Mouse (Mus musculus) liver, embryonic 11.5 days (tissue): Measurements from ENCODE around the gene Hagh. TPM values are rescaled to one million over a fixed set of nuclear protein-coding genes. Genes with fewer than 3 reads are reported as not detected.

Experiments used
- ATAC-seq: fragments of 200-750 bp; cut with Nextera tagmentation; replicated peaks from 2 replicates; pipeline ENCODE4 v1.8.0; 2017; ENCODE audit warnings: moderate number of reproducible peaks, mild to moderate bottlenecking, moderate TSS enrichment, moderate library complexity; ENCODE audit not compliant: low FRiP score
- DNase-seq: peaks from one replicate; pipeline ENCODE4 v3.0.0-alpha.2; 2017; ENCODE audit warnings: low spot score
- H3K27ac ChIP-seq: fragments of 300-500 bp; sonication (generic); 2 replicates; pipeline ENCODE4 v1.5.1; 2014; ENCODE audit warnings: mild to moderate bottlenecking, low read depth, low read length, control low read depth
- H3K27me3 ChIP-seq: fragments of 300-500 bp; sonication (generic); replicated peaks from 2 replicates; pipeline ENCODE4 v1.6.1; 2014; ENCODE audit warnings: low read length, mixed read lengths; ENCODE audit not compliant: control insufficient read depth, insufficient read depth
- H3K36me3 ChIP-seq: fragments of 300-500 bp; sonication (generic); 2 replicates; pipeline ENCODE4 v1.6.1; 2014; ENCODE audit warnings: mild to moderate bottlenecking, low read length, moderate library complexity, mixed read lengths; ENCODE audit not compliant: control insufficient read depth, insufficient read depth
- H3K4me1 ChIP-seq: fragments of 300-500 bp; sonication (generic); replicated peaks from 2 replicates; pipeline ENCODE4 v1.6.1; 2014; ENCODE audit warnings: low read length, mixed read lengths; ENCODE audit not compliant: control insufficient read depth, insufficient read depth
- H3K4me2 ChIP-seq: fragments of 300-500 bp; sonication (generic); 2 replicates; pipeline ENCODE4 v1.6.1; 2014; ENCODE audit warnings: mild to moderate bottlenecking, control low read depth, moderate library complexity
- H3K4me3 ChIP-seq: fragments of 300-500 bp; sonication (generic); 2 replicates; pipeline ENCODE4 v1.5.1; 2014; ENCODE audit warnings: low read depth, low read length, control low read depth
- H3K9ac ChIP-seq: fragments of 300-500 bp; sonication (generic); 2 replicates; pipeline ENCODE4 v1.6.1; 2014; ENCODE audit warnings: low read depth, low read length, control low read depth
- H3K9me3 ChIP-seq: fragments of 300-500 bp; sonication (generic); 2 replicates; pipeline ENCODE4 v1.6.1; 2016; ENCODE audit warnings: low read length, inconsistent platforms, mixed read lengths; ENCODE audit not compliant: control insufficient read depth
- WGBS: fragments of 180-500 bp; shearing (Covaris S2); extraction: QIAGEN DNeasy Blood & Tissue Kit; methylation state at CpG from one replicate; pipeline ENCODE4 v1.1.7; 2014; 5-methylcytosine and 5-hydroxymethylcytosine counted together
- polyA plus RNA-seq: library from polyadenylated mRNA; unstranded; fragments of >200 nt; fragmentation: Nextera tagmentation; extraction: Ambion mirVana; gene quantifications from 2 replicates; pipeline ENCODE4 v1.2.1, GENCODE M21; 2014

Gene Hagh
- polyA plus RNA-seq, 1 experiment from 2014 or later, result 56.3 TPM

DNA sequence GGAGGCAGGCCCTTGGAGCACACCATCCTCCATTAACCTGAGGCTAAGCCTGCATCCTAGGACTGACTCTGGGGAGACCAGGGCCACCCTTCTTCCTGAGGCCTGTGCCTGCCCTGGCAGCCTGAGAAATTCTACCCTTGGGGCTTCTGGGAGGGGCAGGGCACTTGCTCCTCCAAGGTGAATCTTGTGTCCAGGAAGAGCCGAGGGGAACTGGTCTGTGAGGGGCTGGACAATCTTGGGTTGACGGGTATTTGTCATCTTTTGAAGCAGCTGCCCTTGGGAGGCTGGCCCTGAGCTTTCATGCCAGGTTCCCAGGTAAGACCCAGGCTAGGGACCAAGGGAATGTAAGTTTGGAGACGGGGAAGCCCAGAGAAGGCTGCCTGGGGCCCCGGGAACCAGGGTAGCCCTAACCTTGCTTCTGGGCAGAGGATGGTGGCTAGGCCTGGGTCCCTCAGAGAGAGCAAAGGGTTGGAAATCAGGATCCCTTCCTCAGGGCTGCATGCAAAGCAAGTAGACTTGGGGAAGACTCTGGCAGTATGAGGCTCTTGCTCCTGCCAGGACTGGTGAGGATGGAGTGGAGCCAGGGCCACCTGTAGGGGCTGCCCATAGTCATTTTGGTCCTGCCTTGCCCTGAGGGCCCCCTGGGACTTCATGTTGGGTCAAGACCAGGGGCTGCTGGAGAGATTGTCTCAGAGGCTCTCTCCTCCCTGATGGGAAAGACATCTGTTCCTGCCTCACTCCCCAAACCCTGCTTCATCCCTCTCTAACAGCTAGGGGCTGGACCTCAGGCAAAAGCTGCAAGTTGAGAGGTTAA is 58.3 kb downstream of the Hagh start:
- no peak for DNase-seq
- WGBS, result 83% methylated on average over 4 of the region's 4 CpGs
- H3K27ac ChIP-seq, result peak overlapping the region; percentile 38; the same call in 1 of the 2 replicates
- H3K36me3 ChIP-seq, result peaks cover 60% of the 10 kb centered on the region
- H3K27me3 ChIP-seq, result no peaks in the 10 kb centered on the region
- H3K9ac ChIP-seq, result peak overlapping the region; percentile 97
- peak overlapping the region; percentile 99 for H3K4me2 ChIP-seq
- H3K4me3 ChIP-seq, result peak overlapping the region; percentile 91; the same call in 1 of the 2 replicates
- peaks cover 39% of the 10 kb centered on the region for H3K4me1 ChIP-seq
- ATAC-seq, result no peak
- no peaks in the 10 kb centered on the region for H3K9me3 ChIP-seq

DNA sequence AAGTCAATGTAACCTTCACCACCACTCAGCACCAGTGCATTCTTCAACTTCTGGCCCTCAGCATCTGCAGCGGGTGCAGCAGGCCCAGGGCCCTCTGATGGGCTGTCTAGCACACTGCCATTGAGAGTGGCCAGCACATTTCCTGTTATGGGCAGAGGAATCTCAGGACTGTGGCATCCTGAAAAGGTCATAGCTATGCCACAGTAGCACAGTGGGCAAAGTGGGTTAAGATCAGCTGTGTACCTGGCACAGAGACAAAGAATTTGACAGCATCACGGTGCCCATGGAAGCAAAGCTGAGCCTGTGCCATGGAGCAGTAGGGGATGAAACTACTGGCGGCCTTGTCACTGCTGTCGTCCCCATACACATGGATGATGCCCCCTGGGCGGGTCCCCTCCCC is 59.2 kb downstream of the Hagh start:
- H3K27ac ChIP-seq, result no peak overlapping the region
- no peak for ATAC-seq

DNA sequence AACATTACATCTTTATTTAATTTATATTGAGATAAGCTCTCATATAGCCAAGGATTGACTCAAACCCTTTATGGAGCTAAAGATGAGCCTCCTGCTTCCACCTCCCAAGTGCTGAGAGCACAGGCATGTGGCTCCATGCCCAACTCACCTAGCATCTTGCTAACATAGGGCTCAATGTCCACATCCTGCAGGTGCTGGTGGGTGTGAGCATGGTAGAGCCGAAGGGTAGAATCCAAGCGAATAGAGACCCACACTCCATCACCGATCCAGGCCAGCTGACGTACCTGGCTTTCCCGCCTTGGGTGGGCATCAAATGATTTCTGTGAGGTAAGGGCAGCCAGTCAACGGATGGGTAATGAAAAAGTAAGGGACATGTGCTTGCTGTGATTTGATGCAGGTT is 60.1 kb downstream of the Hagh start:
- Histone ChIP-seq H3K27me3 (no peaks in the 10 kb centered on the region), H3K9ac (no peak overlapping the region), H3K4me1 (peaks cover 37% of the 10 kb centered on the region), H3K4me2 (no peak overlapping the region), H3K36me3 (peaks cover 74% of the 10 kb centered on the region), H3K9me3 (no peaks in the 10 kb centered on the region), H3K27ac (no peak overlapping the region), H3K4me3 (no peak overlapping the region)
- ATAC-seq, result no peak
- DNase-seq, result no peak
- WGBS, result 92% methylated on average over 6 of the region's 6 CpGs

More for the DNA sequence above, 59.2 kb downstream of the Hagh start:
- 0 out of 2 replicates have a peak overlapping the region, but pooled peaks have one; percentile 8 for H3K4me3 ChIP-seq
- no peak for DNase-seq
- H3K36me3 ChIP-seq, result peaks cover 67% of the 10 kb centered on the region
- H3K9me3 ChIP-seq, result no peaks in the 10 kb centered on the region
- H3K9ac ChIP-seq, result no peak overlapping the region; the same call in 1 of the 2 replicates
- no peak overlapping the region for H3K4me2 ChIP-seq
- WGBS, result 84% methylated on average over 5 of the region's 5 CpGs
- peaks cover 37% of the 10 kb centered on the region for H3K4me1 ChIP-seq
- H3K27me3 ChIP-seq, result no peaks in the 10 kb centered on the region

DNA sequence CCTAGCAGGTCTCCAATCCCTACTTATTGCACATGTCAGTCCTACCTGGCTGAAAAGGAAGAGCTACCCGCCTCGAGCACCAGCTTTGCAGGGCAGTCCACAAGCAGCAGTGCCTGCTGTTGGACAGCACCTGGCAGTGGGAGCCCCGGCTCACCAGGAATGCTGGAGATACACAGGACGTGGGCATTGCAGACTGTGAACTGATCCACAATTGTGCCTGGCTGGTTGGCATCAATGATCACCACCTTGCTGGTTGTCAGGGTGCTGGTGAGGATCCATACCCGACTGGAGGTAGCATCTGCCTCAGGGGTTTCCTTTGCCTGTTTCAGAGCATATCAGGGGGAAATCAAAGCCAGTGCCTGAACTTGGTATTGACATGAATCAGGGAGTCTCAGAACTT is 62.2 kb downstream of the Hagh start:
- no peak overlapping the region for H3K4me3 ChIP-seq

DNA sequence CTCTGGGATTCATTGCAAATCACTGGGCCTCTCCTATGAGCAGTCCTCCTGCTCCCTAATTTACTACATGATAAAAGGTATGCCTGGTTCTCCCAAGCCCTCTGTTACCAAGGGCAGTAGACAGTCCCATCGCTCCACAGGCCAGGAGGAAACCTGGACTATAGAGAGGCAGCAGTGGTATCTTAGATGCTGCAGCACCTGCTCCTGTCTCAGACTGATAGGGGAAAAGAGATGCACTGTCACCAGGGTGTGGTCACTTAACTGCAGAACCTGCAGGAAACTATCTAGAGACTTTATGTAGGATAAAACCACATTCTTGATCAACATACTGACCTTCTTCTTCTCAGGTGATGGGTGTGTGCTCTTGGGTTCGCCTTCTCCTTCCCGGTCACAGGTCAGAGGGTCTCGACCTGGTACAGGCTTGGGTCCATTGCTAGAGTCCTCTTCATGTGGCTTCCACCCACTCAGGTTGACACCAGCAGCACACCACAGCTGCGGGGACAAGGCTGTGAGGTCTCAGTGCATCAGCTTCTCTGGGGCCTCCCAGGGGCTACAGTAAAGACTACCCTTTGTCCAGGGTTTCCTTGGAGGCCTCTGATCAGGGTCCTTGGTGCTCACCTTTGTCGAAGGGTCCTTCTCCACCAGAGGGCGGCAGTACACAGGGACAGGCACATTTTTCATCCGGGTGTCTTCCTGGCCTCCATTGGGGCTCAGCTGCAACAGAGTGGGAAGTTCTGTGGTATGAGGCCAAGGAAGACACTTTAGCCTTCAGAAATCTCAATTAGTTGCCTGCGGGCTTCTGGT is 62.9 kb downstream of the Hagh start:
- ATAC-seq, result peak; percentile 97
- no peak for DNase-seq
- Histone ChIP-seq H3K9ac (peak overlapping the region; percentile 17; the same call in 1 of the 2 replicates), H3K27ac (peak overlapping the region; percentile 92), H3K36me3 (peaks cover 69% of the 10 kb centered on the region), H3K27me3 (no peaks in the 10 kb centered on the region), H3K9me3 (no peaks in the 10 kb centered on the region), H3K4me1 (peaks cover 20% of the 10 kb centered on the region), H3K4me2 (peak overlapping the region; percentile 52), H3K4me3 (no peak overlapping the region)
- WGBS, result 55% methylated on average over 9 of the region's 9 CpGs

More for the DNA sequence above, 62.2 kb downstream of the Hagh start:
- ATAC-seq, result no peak
- 89% methylated on average over 5 of the region's 5 CpGs for WGBS
- Histone ChIP-seq H3K4me2 (peak overlapping the region; percentile 52), H3K4me1 (peaks cover 27% of the 10 kb centered on the region), H3K9me3 (no peaks in the 10 kb centered on the region), H3K9ac (no peak overlapping the region), H3K27me3 (no peaks in the 10 kb centered on the region), H3K36me3 (peaks cover 74% of the 10 kb centered on the region), H3K27ac (no peak overlapping the region; the same call in 1 of the 2 replicates)
- no peak for DNase-seq

DNA sequence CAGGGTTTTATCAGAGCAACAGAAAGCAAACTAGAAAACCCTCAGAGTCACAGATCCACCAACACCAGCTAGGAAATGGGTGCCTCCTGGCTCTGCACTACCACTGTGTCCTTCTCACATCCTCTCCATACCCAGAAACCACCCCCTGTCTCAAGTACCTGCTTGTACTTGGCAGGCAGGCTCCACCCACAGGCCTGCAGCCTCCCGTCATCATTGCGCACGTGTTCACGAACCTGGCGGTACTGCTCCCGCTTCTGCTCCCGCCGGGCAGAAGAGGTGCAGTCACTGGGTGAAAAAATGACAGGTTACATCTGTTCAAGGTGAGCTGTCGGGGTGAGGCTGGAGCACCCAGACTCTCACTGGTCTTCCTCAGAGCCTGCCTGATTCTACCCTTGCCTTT is 63.8 kb downstream of the Hagh start:
- Histone ChIP-seq H3K9me3 (no peaks in the 10 kb centered on the region), H3K9ac (peak overlapping the region; percentile 17; the same call in 1 of the 2 replicates), H3K27ac (peak overlapping the region; percentile 92), H3K4me2 (no peak overlapping the region), H3K4me1 (peaks cover 18% of the 10 kb centered on the region), H3K27me3 (no peaks in the 10 kb centered on the region), H3K36me3 (peaks cover 64% of the 10 kb centered on the region), H3K4me3 (no peak overlapping the region)
- ATAC-seq, result no peak
- 90% methylated on average over 9 of the region's 9 CpGs for WGBS
- no peak for DNase-seq

DNA sequence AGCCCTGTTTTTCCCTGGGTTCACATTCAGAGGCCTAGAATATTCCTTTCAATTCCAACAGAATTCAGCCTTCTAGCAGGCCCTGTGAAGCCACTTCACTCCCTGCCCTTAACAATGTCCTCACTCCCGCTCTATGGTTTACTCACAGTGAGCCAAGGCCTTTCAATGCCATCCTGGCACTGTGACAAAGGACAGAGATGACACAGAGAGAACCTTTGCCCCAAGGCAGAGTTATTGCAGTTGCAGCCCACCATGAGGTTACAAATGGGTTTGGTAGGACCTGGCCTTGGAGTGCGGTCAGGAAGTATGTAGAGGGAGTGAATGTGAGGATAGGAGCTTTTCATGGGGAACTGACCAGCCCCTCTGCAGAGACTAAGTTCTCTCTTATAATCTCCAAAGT is 67.6 kb downstream of the Hagh start:
- no peak overlapping the region for H3K9ac ChIP-seq
- ATAC-seq, result no peak
- H3K36me3 ChIP-seq, result peaks cover 47% of the 10 kb centered on the region

DNA sequence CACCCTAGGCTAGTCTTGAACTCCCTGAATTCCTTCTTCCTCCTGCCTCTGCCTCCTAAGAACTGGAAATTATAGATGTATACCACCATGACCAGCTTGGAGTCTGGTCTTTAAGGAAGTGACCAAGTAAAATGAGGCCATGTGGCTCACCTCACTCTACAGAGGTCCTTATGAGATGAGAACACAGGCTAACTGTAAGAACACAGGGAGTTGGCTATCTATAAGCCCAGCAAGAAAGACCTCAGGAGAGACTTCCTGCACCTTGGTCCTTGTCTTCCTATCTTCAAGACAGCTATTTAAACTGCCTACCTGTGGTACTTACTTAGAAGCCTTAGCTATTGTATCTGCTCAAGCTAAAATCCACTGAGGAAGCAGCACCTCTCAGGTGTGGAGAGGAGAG is 74.0 kb downstream of the Hagh start:
- no peaks in the 10 kb centered on the region for H3K9me3 ChIP-seq
- no peak for DNase-seq
- no peak overlapping the region for H3K4me2 ChIP-seq
- ATAC-seq, result no peak
- no peaks in the 10 kb centered on the region for H3K4me1 ChIP-seq
- no peak overlapping the region for H3K4me3 ChIP-seq
- peaks cover 69% of the 10 kb centered on the region for H3K36me3 ChIP-seq
- no peak overlapping the region for H3K27ac ChIP-seq
- H3K9ac ChIP-seq, result no peak overlapping the region
- H3K27me3 ChIP-seq, result no peaks in the 10 kb centered on the region

More for the DNA sequence above, 67.6 kb downstream of the Hagh start:
- Histone ChIP-seq H3K27ac (no peak overlapping the region), H3K4me3 (no peak overlapping the region), H3K9me3 (no peaks in the 10 kb centered on the region), H3K4me1 (peaks cover 10% of the 10 kb centered on the region), H3K27me3 (no peaks in the 10 kb centered on the region), H3K4me2 (no peak overlapping the region)
- no peak for DNase-seq
- WGBS, result 96% methylated on average over 2 of the region's 2 CpGs
